ENCODE assay signal across 9 mouse cellular contexts in the genomic region with DNA sequence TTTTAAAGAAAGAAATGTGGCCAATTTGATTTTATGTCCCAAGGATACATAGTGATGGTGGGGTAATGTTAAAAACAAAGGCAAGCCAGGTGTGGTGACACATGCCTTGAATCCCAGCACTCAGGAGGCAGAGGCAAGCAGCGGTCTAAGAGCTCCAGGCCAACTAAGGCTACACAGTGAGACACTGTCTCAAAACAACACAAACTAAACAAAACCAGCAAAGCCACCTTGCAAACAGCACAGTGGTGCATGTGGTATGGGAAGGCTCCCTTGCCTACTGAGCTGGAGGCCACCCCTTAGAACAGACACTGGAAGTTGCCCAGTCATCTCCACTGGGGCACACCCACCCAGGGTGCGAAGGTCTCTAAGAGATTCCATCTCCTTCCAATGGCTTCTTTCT. TPM values are rescaled to one million over a fixed set of nuclear protein-coding genes. Genes with fewer than 3 reads are reported as not detected.
A peak's percentile ranks its signal among the peaks of the same experiment; 100 is the strongest.
DNase-seq lines count a peak whose midpoint lies in the region; ATAC-seq and TF ChIP-seq lines count a peak whose summit lies in the region.
"Had no signal": no experiment of that assay in that cellular context is flagged by ENCODE, and none has a peak within 500 bp of the region (broad histone marks: within the 10 kb centered on the region; RNA-seq: fewer than 3 reads in every experiment).

No protein-coding gene starts in this region.

- H3K27me3 ChIP-seq in megakaryocyte, embryonic 14.5 days (replicated peaks), result peaks cover 18% of the 10 kb centered on the region
- H3K27me3 ChIP-seq in hindbrain, embryonic 11.5 days (ENCODE audit: control insufficient read depth, insufficient read depth, low read length), result no peaks in the 10 kb centered on the region
- H3K27me3 ChIP-seq in liver, postnatal 0 days (ENCODE audit: insufficient read depth, low read length), result peaks cover 45% of the 10 kb centered on the region
- H3K27me3 ChIP-seq in lung, postnatal 0 days (replicated peaks; ENCODE audit: insufficient read depth, low read length), result peaks cover 17% of the 10 kb centered on the region; the same call in 1 of the 2 replicates

- H3K4me1 ChIP-seq in megakaryocyte, embryonic 14.5 days, result peaks cover 82% of the 10 kb centered on the region
- 0 out of 2 replicates have a peak, but pooled peaks cover 10% of the 10 kb centered on the region for H3K4me1 ChIP-seq in hindbrain, embryonic 11.5 days (replicated peaks; ENCODE audit: control insufficient read depth, insufficient read depth, low read length)
- peaks cover 24% of the 10 kb centered on the region for H3K4me1 ChIP-seq in liver, postnatal 0 days (ENCODE audit: insufficient read depth)
- H3K4me1 ChIP-seq in lung, postnatal 0 days (ENCODE audit: insufficient read depth, low read depth, low read length), result 0 out of 2 replicates have a peak, but pooled peaks cover 7% of the 10 kb centered on the region

- ATAC-seq in megakaryocyte, adult 5-6 weeks (ENCODE audit: poor library complexity, severe bottlenecking), result no peak
- ATAC-seq in hindbrain, embryonic 11.5 days (ENCODE audit: low FRiP score), result no peak
- no peak for ATAC-seq in liver, postnatal 0 days
- no peak for ATAC-seq in lung, postnatal 0 days

- H3K4me3 ChIP-seq in megakaryocyte, embryonic 14.5 days (replicated peaks), result peak overlapping the region; percentile 92
- peak overlapping the region; percentile 88 for H3K4me3 ChIP-seq in hindbrain, embryonic 11.5 days (ENCODE audit: low read depth, low read length)
- H3K4me3 ChIP-seq in liver, postnatal 0 days (ENCODE audit: low read depth, low read length), result peak overlapping the region; percentile 40; the same call in 1 of the 2 replicates
- no peak overlapping the region for H3K4me3 ChIP-seq in lung, postnatal 0 days (ENCODE audit: low read depth, low read length)

- WGBS in hindbrain, embryonic 11.5 days, result 79% methylated on average over 2 of the region's 2 CpGs
- 57% methylated on average over 2 of the region's 2 CpGs for WGBS in liver, postnatal 0 days (ENCODE audit: insufficient replicate concordance)
- WGBS in lung, postnatal 0 days, result 77% methylated on average over 2 of the region's 2 CpGs

- H3K9ac ChIP-seq in hindbrain, embryonic 11.5 days (ENCODE audit: low read depth, low read length), result peak overlapping the region; percentile 98
- H3K9ac ChIP-seq in liver, postnatal 0 days (replicated peaks), result no peak overlapping the region
- no peak overlapping the region for H3K9ac ChIP-seq in lung, postnatal 0 days (replicated peaks; ENCODE audit: low read depth)

- peaks cover 12% of the 10 kb centered on the region for H3K9me3 ChIP-seq in megakaryocyte, embryonic 14.5 days
- H3K9me3 ChIP-seq in hindbrain, embryonic 11.5 days (ENCODE audit: control insufficient read depth, low read length), result no peaks in the 10 kb centered on the region
- H3K9me3 ChIP-seq in liver, postnatal 0 days (ENCODE audit: low read length), result no peaks in the 10 kb centered on the region
- no peaks in the 10 kb centered on the region for H3K9me3 ChIP-seq in lung, postnatal 0 days (ENCODE audit: low read length)

- no peak for TF ChIP-seq CTCF in liver, postnatal 0 days (IDR thresholded peaks at IDR 0.05; ENCODE audit: low read depth)
- TF ChIP-seq CTCF in lung, postnatal 0 days (IDR thresholded peaks at IDR 0.05), result no peak

- TF ChIP-seq EP300 in liver, postnatal 0 days (IDR thresholded peaks at IDR 0.05; ENCODE audit: low read depth), result no peak
- TF ChIP-seq EP300 in lung, postnatal 0 days (IDR thresholded peaks at IDR 0.05), result no peak

- H3K27ac ChIP-seq in hindbrain, embryonic 11.5 days (ENCODE audit: low read depth, low read length), result peak overlapping the region; percentile 79; the same call in 1 of the 2 replicates
- H3K27ac ChIP-seq in liver, postnatal 0 days (ENCODE audit: low read depth), result no peak overlapping the region
- no peak overlapping the region for H3K27ac ChIP-seq in lung, postnatal 0 days (ENCODE audit: low read length)

- peak overlapping the region; percentile 73 for H3K4me2 ChIP-seq in hindbrain, embryonic 11.5 days (replicated peaks; ENCODE audit: low read depth, low read length)
- H3K4me2 ChIP-seq in liver, postnatal 0 days (ENCODE audit: low read depth, low read length), result no peak overlapping the region
- no peak overlapping the region; the same call in 1 of the 2 replicates for H3K4me2 ChIP-seq in lung, postnatal 0 days (replicated peaks; ENCODE audit: low read depth, low read length)

- DNase-seq in hindbrain, embryonic 11.5 days (ENCODE audit: low spot score), result no peak
- no peak for DNase-seq in liver, postnatal 0 days
- DNase-seq in testis, postnatal 14 days (ENCODE audit: low spot score), result peak; percentile 56
- DNase-seq in lung, postnatal 0 days (ENCODE audit: low spot score), result no peak
- no peak for DNase-seq in layer of hippocampus, postnatal 25 days (ENCODE audit: extremely low spot score in 1 of 2, low spot score in 1 of 2)
- DNase-seq in Muller cell, postnatal 12 days (ENCODE audit: inconsistent ontology term), result no peak

- peaks cover 4% of the 10 kb centered on the region for H3K36me3 ChIP-seq in megakaryocyte, embryonic 14.5 days (replicated peaks; ENCODE audit: low read length)
- H3K36me3 ChIP-seq in hindbrain, embryonic 11.5 days (ENCODE audit: control insufficient read depth, insufficient read depth, low read length), result peaks cover 5% of the 10 kb centered on the region
- no peaks in the 10 kb centered on the region for H3K36me3 ChIP-seq in liver, postnatal 0 days (replicated peaks; ENCODE audit: insufficient read depth, low read length)
- H3K36me3 ChIP-seq in lung, postnatal 0 days (ENCODE audit: insufficient read depth, low read length), result no peaks in the 10 kb centered on the region

RNA-seq across cellular contexts. Expression of a gene that starts 1.0 kb away (rescaled TPM):
- polyA plus RNA-seq in megakaryocyte, embryonic 14.5 days (2012; ENCODE audit: insufficient read depth, low replicate concordance), result 11.5 and 17.3 TPM in 2 replicates
- total RNA-seq in megakaryocyte, adult 5-6 weeks (2015), result 1.5 and 3.0 TPM in 2 replicates
- 1.7 and 2.5 TPM in 2 replicates for total RNA-seq in megakaryocyte, adult 5-6 weeks (2017)
- 15.1 and 18.1 TPM in 2 replicates for polyA plus RNA-seq in hindbrain, embryonic 11.5 days (2014; fragmentation: Nextera tagmentation; extraction: Ambion mirVana)
- polyA plus RNA-seq in liver, postnatal 0 days (2015; fragmentation: Nextera tagmentation; extraction: Ambion mirVana), result 0.15 and 0.34 TPM in 2 replicates
- 0.13 and 0.20 TPM in 2 replicates for polyA plus RNA-seq in lung, postnatal 0 days (2015; fragmentation: Nextera tagmentation; extraction: Ambion mirVana)
- total RNA-seq in layer of hippocampus, postnatal 25 days (2021), result 10 to 100 TPM; 80.7 to 96.2 TPM

RNA-seq across cellular contexts. Expression of a gene that starts 18.1 kb away (rescaled TPM):
- polyA plus RNA-seq in megakaryocyte, embryonic 14.5 days (2012; ENCODE audit: insufficient read depth, low replicate concordance), result 2.5 and 3.0 TPM in 2 replicates
- total RNA-seq in megakaryocyte, adult 5-6 weeks (2015), result 6.7 and 9.7 TPM in 2 replicates
- total RNA-seq in megakaryocyte, adult 5-6 weeks (2017), result 3.8 and 6.1 TPM in 2 replicates
- polyA plus RNA-seq in hindbrain, embryonic 11.5 days (2014; fragmentation: Nextera tagmentation; extraction: Ambion mirVana), result 2.0 and 2.6 TPM in 2 replicates
- polyA plus RNA-seq in liver, postnatal 0 days (2015; fragmentation: Nextera tagmentation; extraction: Ambion mirVana), result 1.4 and 1.5 TPM in 2 replicates
- 14.4 and 15.3 TPM in 2 replicates for polyA plus RNA-seq in lung, postnatal 0 days (2015; fragmentation: Nextera tagmentation; extraction: Ambion mirVana)
- total RNA-seq in layer of hippocampus, postnatal 25 days (2021), result not detected

RNA-seq across cellular contexts. Expression of a gene that starts 31.0 kb away (rescaled TPM):
- polyA plus RNA-seq in megakaryocyte, embryonic 14.5 days (2012; ENCODE audit: insufficient read depth, low replicate concordance), result not detected in 2 replicates
- total RNA-seq in megakaryocyte, adult 5-6 weeks (2015), result not detected in 2 replicates
- total RNA-seq in megakaryocyte, adult 5-6 weeks (2017), result not detected in 2 replicates
- not detected in 2 replicates for polyA plus RNA-seq in hindbrain, embryonic 11.5 days (2014; fragmentation: Nextera tagmentation; extraction: Ambion mirVana)
- not detected in 2 replicates for polyA plus RNA-seq in liver, postnatal 0 days (2015; fragmentation: Nextera tagmentation; extraction: Ambion mirVana)
- polyA plus RNA-seq in lung, postnatal 0 days (2015; fragmentation: Nextera tagmentation; extraction: Ambion mirVana), result not detected in 2 replicates
- total RNA-seq in layer of hippocampus, postnatal 25 days (2021), result not detected
- total RNA-seq: common myeloid progenitor, adult 5-6 weeks had no signal

RNA-seq across cellular contexts. Expression of a gene that starts 40.4 kb away (rescaled TPM):
- 41.8 and 92.9 TPM in 2 replicates for polyA plus RNA-seq in megakaryocyte, embryonic 14.5 days (2012; ENCODE audit: insufficient read depth, low replicate concordance)
- total RNA-seq in megakaryocyte, adult 5-6 weeks (2015), result 7.5 and 9.3 TPM in 2 replicates
- 7.7 and 8.2 TPM in 2 replicates for total RNA-seq in megakaryocyte, adult 5-6 weeks (2017)
- 1.0 and 2.1 TPM in 2 replicates for polyA plus RNA-seq in hindbrain, embryonic 11.5 days (2014; fragmentation: Nextera tagmentation; extraction: Ambion mirVana)
- 18.0 and 20.1 TPM in 2 replicates for polyA plus RNA-seq in liver, postnatal 0 days (2015; fragmentation: Nextera tagmentation; extraction: Ambion mirVana)
- polyA plus RNA-seq in lung, postnatal 0 days (2015; fragmentation: Nextera tagmentation; extraction: Ambion mirVana), result 27.1 and 30.5 TPM in 2 replicates
- 1 to 10 TPM; 1.9 to 3.2 TPM for total RNA-seq in layer of hippocampus, postnatal 25 days (2021)

RNA-seq across cellular contexts. Expression of a gene that starts 42.2 kb away (rescaled TPM):
- 0.91 TPM in 1 of 2 replicates, not detected in the other for polyA plus RNA-seq in megakaryocyte, embryonic 14.5 days (2012; ENCODE audit: insufficient read depth, low replicate concordance)
- 1,773 and 2,031 TPM in 2 replicates for total RNA-seq in megakaryocyte, adult 5-6 weeks (2015)
- total RNA-seq in megakaryocyte, adult 5-6 weeks (2017), result 1,518 and 1,657 TPM in 2 replicates
- 0.24 TPM in 1 of 2 replicates, not detected in the other for polyA plus RNA-seq in hindbrain, embryonic 11.5 days (2014; fragmentation: Nextera tagmentation; extraction: Ambion mirVana)
- polyA plus RNA-seq in liver, postnatal 0 days (2015; fragmentation: Nextera tagmentation; extraction: Ambion mirVana), result 53.6 and 54.4 TPM in 2 replicates
- polyA plus RNA-seq in lung, postnatal 0 days (2015; fragmentation: Nextera tagmentation; extraction: Ambion mirVana), result 7.4 and 7.7 TPM in 2 replicates
- total RNA-seq in layer of hippocampus, postnatal 25 days (2021), result not detected
